Mouse (Mus musculus) intestine, postnatal 0 days (tissue): ENCODE data around the gene Olfr655. TPM values are rescaled to one million over a fixed set of nuclear protein-coding genes. Genes with fewer than 3 reads are reported as not detected.
A peak's percentile ranks its signal among the peaks of the same experiment; 100 is the strongest.

Experiments used
- ATAC-seq: fragments of 200-750 bp; cut with Nextera tagmentation; 2 replicates; pipeline ENCODE4 v1.8.0; 2017; ENCODE audit warnings: mild to moderate bottlenecking, moderate TSS enrichment, moderate library complexity
- H3K27ac ChIP-seq: fragments of 300-500 bp; sonication (generic); 2 replicates; pipeline ENCODE4 v1.5.1; 2014; ENCODE audit warnings: mild to moderate bottlenecking, low read depth, low read length, moderate library complexity
- H3K27me3 ChIP-seq: fragments of 300-500 bp; sonication (generic); replicated peaks from 2 replicates; pipeline ENCODE4 v1.6.1; 2014; ENCODE audit warnings: low read length, mixed read lengths; ENCODE audit not compliant: control insufficient read depth, insufficient read depth
- H3K36me3 ChIP-seq: fragments of 300-500 bp; sonication (generic); 2 replicates; pipeline ENCODE4 v1.6.1; 2014; ENCODE audit warnings: mild to moderate bottlenecking, moderate library complexity; ENCODE audit not compliant: control insufficient read depth, insufficient read depth
- H3K4me1 ChIP-seq: fragments of 300-500 bp; sonication (generic); replicated peaks from 2 replicates; pipeline ENCODE4 v1.6.1; 2014; ENCODE audit warnings: antibody characterized with exemption, low read length, mixed read lengths; ENCODE audit not compliant: control insufficient read depth, insufficient read depth
- H3K4me2 ChIP-seq: fragments of 300-500 bp; sonication (generic); replicated peaks from 2 replicates; pipeline ENCODE4 v1.6.1; 2014; ENCODE audit warnings: low read depth, mild to moderate bottlenecking, moderate library complexity
- H3K4me3 ChIP-seq: fragments of 300-500 bp; sonication (generic); 2 replicates; pipeline ENCODE4 v1.5.1; 2014; ENCODE audit warnings: low read depth, low read length
- H3K9ac ChIP-seq: fragments of 300-500 bp; sonication (generic); 2 replicates; pipeline ENCODE4 v1.6.1; 2014; ENCODE audit warnings: mild to moderate bottlenecking, low read depth, low read length
- H3K9me3 ChIP-seq: fragments of 300-500 bp; sonication (generic); 2 replicates; pipeline ENCODE4 v1.6.1; 2016; ENCODE audit warnings: mixed run types; ENCODE audit not compliant: control insufficient read depth
- CTCF ChIP-seq: sonication (generic); IDR thresholded peaks from 2 replicates; pipeline ENCODE4 v1.5.1; 2016; ENCODE audit warnings: low read depth, mild to moderate bottlenecking, control low read depth, antibody characterized with exemption, moderate library complexity
- WGBS: fragments of 180-500 bp; shearing (Covaris S2); extraction: QIAGEN DNeasy Blood & Tissue Kit; methylation state at CpG from one replicate; pipeline ENCODE4 v1.1.7; 2014; 5-methylcytosine and 5-hydroxymethylcytosine counted together
- polyA plus RNA-seq: library from polyadenylated mRNA; unstranded; fragments of >200 nt; fragmentation: Nextera tagmentation; extraction: Ambion mirVana; gene quantifications from 2 replicates; pipeline ENCODE4 v1.2.1, GENCODE M21; 2015

Gene Olfr655
- polyA plus RNA-seq, 1 experiment from 2014 or later = not detected

DNA sequence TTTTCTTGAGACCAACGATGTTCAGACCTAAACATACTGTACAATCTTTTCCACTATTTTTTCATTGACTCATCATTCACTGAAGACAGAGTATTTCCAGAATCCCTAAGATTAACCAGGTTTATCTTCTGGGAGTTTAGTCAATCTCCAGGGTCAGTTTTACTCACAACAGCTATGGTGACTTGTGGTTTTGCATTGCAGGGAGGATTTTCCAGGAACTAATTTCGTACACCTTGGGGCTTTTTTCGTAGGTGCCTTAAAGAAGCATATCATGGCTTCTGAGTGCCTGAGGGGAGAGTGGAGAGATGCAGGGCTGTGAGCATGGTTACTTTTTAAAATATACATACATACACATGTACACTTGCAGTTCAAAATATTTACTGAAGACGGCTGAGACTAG lies 14.9 kb downstream of the Olfr655 start, which contains the start of gene Olfr654:
Gene Olfr654, plus strand, starts transcription at position 301 of the 400 bp plus-strand sequence.
- WGBS = 80% methylated on average over 4 of the region's 4 CpGs
- H3K9ac ChIP-seq = no peak within 1 kb of the TSS
- no peaks in the 10 kb centered on the region for H3K27me3 ChIP-seq
- TF ChIP-seq CTCF = no peak
- no peak for ATAC-seq
- H3K4me2 ChIP-seq = no peak within 1 kb of the TSS
- no peaks in the 10 kb centered on the region for H3K9me3 ChIP-seq
- no peaks in the 10 kb centered on the region for H3K36me3 ChIP-seq
- H3K27ac ChIP-seq = no peak within 1 kb of the TSS
- H3K4me3 ChIP-seq = no peak within 1 kb of the TSS
- no peaks in the 10 kb centered on the region for H3K4me1 ChIP-seq

DNA sequence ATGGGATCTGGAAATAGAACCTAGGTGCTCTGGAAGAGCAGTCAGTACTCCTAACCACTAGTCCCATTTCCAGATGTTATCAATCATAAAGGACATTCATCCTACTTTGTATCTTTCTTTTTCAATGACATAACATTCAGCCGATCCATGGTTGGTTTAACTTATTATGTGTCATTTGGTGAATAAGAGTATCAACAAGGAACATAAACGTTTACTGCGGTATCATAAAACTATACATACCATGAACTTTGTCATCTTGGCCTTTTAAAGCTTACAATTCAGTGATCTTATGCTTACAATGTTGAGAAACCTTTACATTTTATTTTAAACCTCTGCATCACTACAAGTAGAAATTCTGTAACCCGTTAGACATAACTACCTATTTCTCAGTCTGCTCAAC lies 20.1 kb downstream of the Olfr655 start:
- no peaks in the 10 kb centered on the region for H3K9me3 ChIP-seq
- H3K27me3 ChIP-seq = no peaks in the 10 kb centered on the region
- H3K36me3 ChIP-seq = no peaks in the 10 kb centered on the region
- no peak for TF ChIP-seq CTCF
- no peak overlapping the region for H3K9ac ChIP-seq
- peak; percentile 83 for ATAC-seq
- no peak overlapping the region for H3K4me2 ChIP-seq
- H3K4me1 ChIP-seq = no peaks in the 10 kb centered on the region
- no peak overlapping the region for H3K4me3 ChIP-seq
- H3K27ac ChIP-seq = peak overlapping the region; percentile 79
- WGBS = 39% methylated on average over 4 of the region's 4 CpGs

DNA sequence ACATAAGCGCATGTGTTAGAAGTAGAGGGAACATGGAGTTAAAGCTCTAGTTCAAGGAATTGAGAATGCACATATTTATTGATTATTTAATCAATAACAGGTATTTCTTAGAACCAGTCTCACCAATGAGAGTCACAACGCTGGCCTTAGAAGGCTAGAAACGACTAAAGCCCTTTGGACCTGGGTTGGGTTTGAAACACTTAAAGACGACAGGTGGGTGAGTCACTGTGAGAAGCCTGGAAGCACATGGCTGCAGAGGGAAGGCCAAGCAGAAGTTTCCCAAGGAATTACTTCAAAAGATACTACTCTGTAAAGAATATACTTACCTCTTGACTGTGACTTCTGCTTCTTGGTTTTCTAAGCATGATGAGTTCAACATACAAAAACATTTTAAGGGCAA lies 20.7 kb downstream of the Olfr655 start:
- H3K4me2 ChIP-seq = no peak overlapping the region
- TF ChIP-seq CTCF = no peak
- H3K4me3 ChIP-seq = no peak overlapping the region
- no peaks in the 10 kb centered on the region for H3K9me3 ChIP-seq
- H3K36me3 ChIP-seq = no peaks in the 10 kb centered on the region
- H3K9ac ChIP-seq = no peak overlapping the region
- WGBS = 56% methylated on average over 4 of the region's 4 CpGs
- peak; percentile 96 for ATAC-seq
- H3K27me3 ChIP-seq = no peaks in the 10 kb centered on the region
- peak overlapping the region; percentile 79 for H3K27ac ChIP-seq
- H3K4me1 ChIP-seq = no peaks in the 10 kb centered on the region

DNA sequence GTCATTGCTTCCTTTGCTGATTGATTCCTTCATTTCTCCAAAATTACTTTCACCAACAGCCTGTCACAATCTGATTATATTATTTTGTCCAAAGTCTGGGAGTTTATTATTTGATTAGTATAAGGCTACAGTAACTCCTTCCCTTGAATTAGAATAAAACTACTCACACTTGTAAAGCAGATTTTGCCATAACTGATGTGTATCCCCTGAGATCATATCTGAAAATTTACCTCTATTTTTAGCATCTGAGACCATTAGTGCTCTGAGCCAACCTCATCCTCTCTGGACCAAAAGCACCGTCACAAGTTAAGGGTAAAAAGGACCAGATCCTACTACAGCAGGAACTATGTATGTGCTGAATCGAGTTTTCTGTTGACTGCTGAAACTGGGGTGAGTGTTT lies 24.6 kb downstream of the Olfr655 start, which contains the start of gene Olfr653:
Gene Olfr653, plus strand, starts transcription at position 301 of the 400 bp plus-strand sequence.
- no peaks in the 10 kb centered on the region for H3K36me3 ChIP-seq
- no peak for TF ChIP-seq CTCF
- no peak within 1 kb of the TSS for H3K4me2 ChIP-seq
- H3K4me1 ChIP-seq = no peaks in the 10 kb centered on the region
- H3K9me3 ChIP-seq = no peaks in the 10 kb centered on the region
- H3K4me3 ChIP-seq = no peak within 1 kb of the TSS
- H3K27ac ChIP-seq = no peak within 1 kb of the TSS
- 63% methylated on average over 2 of the region's 2 CpGs for WGBS
- ATAC-seq = no peak
- H3K27me3 ChIP-seq = no peaks in the 10 kb centered on the region
- no peak within 1 kb of the TSS for H3K9ac ChIP-seq

DNA sequence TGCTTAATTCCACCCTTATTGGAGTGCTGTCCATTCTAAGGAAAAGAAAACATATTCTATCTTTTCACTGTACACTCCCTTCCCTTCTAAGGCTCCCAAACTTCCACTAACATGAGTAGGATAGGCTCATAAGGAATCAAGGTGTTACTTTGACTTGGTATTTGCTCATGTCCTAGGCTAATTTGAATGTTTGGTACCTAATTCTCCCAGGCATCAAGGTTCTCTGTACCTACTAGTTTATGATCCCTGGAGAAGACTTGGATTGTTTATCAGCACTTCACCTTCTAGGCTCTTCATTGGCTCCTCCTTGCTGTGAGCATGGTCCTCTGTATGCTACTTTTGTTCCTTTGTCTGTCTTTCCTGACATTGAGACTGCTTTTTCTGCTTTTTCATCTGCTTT lies 41.0 kb downstream of the Olfr655 start, which contains the start of gene Olfr652:
Gene Olfr652, plus strand, starts transcription at position 301 of the 400 bp plus-strand sequence.
- no peak within 1 kb of the TSS for H3K4me3 ChIP-seq
- no peaks in the 10 kb centered on the region for H3K9me3 ChIP-seq
- H3K36me3 ChIP-seq = no peaks in the 10 kb centered on the region
- no peaks in the 10 kb centered on the region for H3K27me3 ChIP-seq
- TF ChIP-seq CTCF = no peak
- H3K27ac ChIP-seq = no peak within 1 kb of the TSS
- no peak within 1 kb of the TSS for H3K4me2 ChIP-seq
- no peak for ATAC-seq
- no peaks in the 10 kb centered on the region for H3K4me1 ChIP-seq
- no peak within 1 kb of the TSS for H3K9ac ChIP-seq

DNA sequence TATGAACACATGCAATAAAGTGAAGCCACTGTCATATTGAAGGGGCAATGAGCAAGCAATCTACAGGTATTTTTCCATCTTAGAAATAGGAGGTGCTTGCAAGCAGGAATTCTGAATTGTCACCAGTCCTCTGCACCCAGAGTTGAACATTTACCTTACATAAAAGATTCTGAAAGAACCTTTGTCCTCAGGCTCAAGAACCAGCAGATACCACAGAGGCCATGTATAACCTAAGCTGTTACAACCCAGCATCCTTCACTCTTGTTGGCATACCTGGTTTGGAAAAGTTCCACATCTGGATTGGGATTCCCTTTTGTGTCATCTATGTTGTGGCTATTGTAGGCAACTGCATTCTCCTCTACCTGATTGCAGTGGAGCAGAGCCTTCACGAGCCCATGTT lies 48.9 kb downstream of the Olfr655 start:
- no peak overlapping the region for H3K9ac ChIP-seq
- no peaks in the 10 kb centered on the region for H3K9me3 ChIP-seq
- ATAC-seq = 0 out of 2 replicates have a peak, but pooled peaks have one; percentile 57
- H3K4me1 ChIP-seq = no peaks in the 10 kb centered on the region
- WGBS = 72% methylated on average over 1 of the region's 1 CpGs
- no peak overlapping the region for H3K4me2 ChIP-seq
- H3K4me3 ChIP-seq = no peak overlapping the region
- no peaks in the 10 kb centered on the region for H3K36me3 ChIP-seq
- no peak for TF ChIP-seq CTCF
- H3K27ac ChIP-seq = no peak overlapping the region
- no peaks in the 10 kb centered on the region for H3K27me3 ChIP-seq

DNA sequence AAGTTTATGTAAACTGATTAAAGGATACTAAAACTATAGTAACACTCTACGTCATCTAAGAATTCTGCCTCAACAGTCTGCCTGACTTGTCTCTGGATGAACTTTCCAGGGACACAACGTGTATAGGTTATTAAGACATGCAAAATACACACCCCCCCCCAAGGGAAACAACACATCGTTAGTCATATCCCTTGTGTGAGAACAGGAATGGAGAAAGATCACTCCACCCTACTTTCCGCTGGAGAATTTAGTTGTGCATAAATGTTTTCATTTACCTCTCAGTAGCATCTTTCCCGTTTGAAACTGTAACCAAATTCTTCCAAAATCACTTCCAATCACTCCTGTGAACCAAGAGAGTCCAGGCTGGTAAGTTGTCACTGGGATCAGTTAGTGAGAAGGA lies 51.7 kb downstream of the Olfr655 start, which contains the start of gene Olfr651:
Gene Olfr651, plus strand, starts transcription at position 301 of the 400 bp plus-strand sequence.
- no peaks in the 10 kb centered on the region for H3K36me3 ChIP-seq
- no peak for TF ChIP-seq CTCF
- H3K4me1 ChIP-seq = no peaks in the 10 kb centered on the region
- H3K9me3 ChIP-seq = no peaks in the 10 kb centered on the region
- 70% methylated on average over 5 of the region's 5 CpGs for WGBS
- H3K27me3 ChIP-seq = no peaks in the 10 kb centered on the region
- no peak within 1 kb of the TSS for H3K27ac ChIP-seq
- H3K4me3 ChIP-seq = no peak within 1 kb of the TSS
- no peak within 1 kb of the TSS for H3K4me2 ChIP-seq
- no peak for ATAC-seq
- no peak within 1 kb of the TSS for H3K9ac ChIP-seq

Other genes with a start within 250 kb of the Olfr655 start
- 4.8 and 5.0 TPM in 2 replicates for gene Trim12c, start 248.4 kb downstream of the Olfr655 start, polyA plus RNA-seq
- 0.23 and 0.24 TPM in 2 replicates for gene Trim30b, start 231.9 kb downstream of the Olfr655 start, polyA plus RNA-seq
- 0.10 and 0.14 TPM in 2 replicates for gene Trim30c, start 200.9 kb downstream of the Olfr655 start, polyA plus RNA-seq
- 5.0 and 5.3 TPM in 2 replicates for gene Trim30a, start 136.6 kb downstream of the Olfr655 start, polyA plus RNA-seq
- gene Trim30d, start 93.9 kb downstream of the Olfr655 start, polyA plus RNA-seq = 18.7 and 18.8 TPM in 2 replicates
- gene Olfr651, start 51.6 kb downstream of the Olfr655 start, polyA plus RNA-seq = not detected in 2 replicates
- 0.04 TPM in 1 of 2 replicates, not detected in the other for gene Olfr652, start 40.9 kb downstream of the Olfr655 start, polyA plus RNA-seq
- gene Olfr653, start 24.5 kb downstream of the Olfr655 start, polyA plus RNA-seq = 0.03 TPM in 1 of 2 replicates, not detected in the other
- gene Olfr654, start 14.8 kb downstream of the Olfr655 start, polyA plus RNA-seq = not detected in 2 replicates
- gene Olfr656, start 12.2 kb upstream of the Olfr655 start, polyA plus RNA-seq = not detected in 2 replicates
- gene Olfr657, start 23.0 kb upstream of the Olfr655 start, polyA plus RNA-seq = not detected in 2 replicates
- gene Olfr658, start 45.5 kb upstream of the Olfr655 start, polyA plus RNA-seq = 0.09 TPM in 2 replicates
- not detected in 2 replicates for gene Olfr659, start 65.0 kb upstream of the Olfr655 start, polyA plus RNA-seq
- not detected in 2 replicates for gene Olfr661, start 84.7 kb upstream of the Olfr655 start, polyA plus RNA-seq
- gene Usp17le, start 175.7 kb upstream of the Olfr655 start, polyA plus RNA-seq = not detected in 2 replicates
- not detected in 2 replicates for gene Usp17lb, start 240.8 kb upstream of the Olfr655 start, polyA plus RNA-seq